Mouse (Mus musculus): ENCODE results near the gene Cxcr1.

GRCm38 (mm10) chr1:74175731-74176130 lies 18.7 kb downstream of the Cxcr1 start:
- TF ChIP-seq EP300 (IDR thresholded peaks at IDR 0.05; ENCODE audit: low read depth) (no peak), CTCF (IDR thresholded peaks at IDR 0.05; ENCODE audit: low read depth) (no peak)
